Mouse (Mus musculus): ENCODE data around the gene Gphb5. TPM values are rescaled to one million over a fixed set of nuclear protein-coding genes. Genes with fewer than 3 reads are reported as not detected.

Gene Gphb5
- not detected in 2 replicates for polyA plus RNA-seq (2014; fragmentation: Nextera tagmentation; extraction: Ambion mirVana)

GRCm38 (mm10) chr12:75416681-75417080 is at the start of gene Gphb5:
Gphb5 (minus strand) TSS chr12:75416781.
- H3K36me3 ChIP-seq (replicated peaks; ENCODE audit: control insufficient read depth, insufficient read depth, low read depth, low read length) = no peaks in the 10 kb centered on the region
- no peak within 1 kb of the TSS for H3K4me3 ChIP-seq (ENCODE audit: low read depth, low read length)
- H3K27me3 ChIP-seq (ENCODE audit: control insufficient read depth, insufficient read depth, low read length) = no peaks in the 10 kb centered on the region
- no peak within 1 kb of the TSS for H3K9ac ChIP-seq (replicated peaks; ENCODE audit: low read length)
- H3K4me2 ChIP-seq (ENCODE audit: low read depth, low read length) = no peak within 1 kb of the TSS
- no peaks in the 10 kb centered on the region for H3K4me1 ChIP-seq (ENCODE audit: control insufficient read depth, insufficient read depth, low read length)
- WGBS = 84% methylated on average over 4 of the region's 4 CpGs
- no peak for ATAC-seq (replicated peaks; ENCODE audit: insufficient number of reproducible peaks, low FRiP score, low TSS enrichment, low read depth)
- H3K9me3 ChIP-seq (replicated peaks; ENCODE audit: control insufficient read depth, low read length) = no peaks in the 10 kb centered on the region
- DNase-seq (ENCODE audit: low spot score) = no peak
- H3K27ac ChIP-seq (replicated peaks; ENCODE audit: low read depth, low read length) = no peak within 1 kb of the TSS

- no peak for ATAC-seq (replicated peaks; ENCODE audit: insufficient number of reproducible peaks, low FRiP score, low TSS enrichment, low read depth)
- Histone ChIP-seq H3K27ac (replicated peaks; ENCODE audit: low read depth, low read length) (no peak overlapping the region), H3K9me3 (replicated peaks; ENCODE audit: control insufficient read depth, low read length) (no peaks in the 10 kb centered on the region), H3K4me2 (ENCODE audit: low read depth, low read length) (no peak overlapping the region), H3K36me3 (replicated peaks; ENCODE audit: control insufficient read depth, insufficient read depth, low read depth, low read length) (no peaks in the 10 kb centered on the region), H3K27me3 (ENCODE audit: control insufficient read depth, insufficient read depth, low read length) (no peaks in the 10 kb centered on the region), H3K9ac (replicated peaks; ENCODE audit: low read length) (no peak overlapping the region), H3K4me3 (ENCODE audit: low read depth, low read length) (no peak overlapping the region), H3K4me1 (ENCODE audit: control insufficient read depth, insufficient read depth, low read length) (no peaks in the 10 kb centered on the region)
- no peak for DNase-seq (ENCODE audit: low spot score)
- WGBS = 90% methylated on average over 7 of the region's 7 CpGs
Observed at GRCm38 (mm10) chr12:75466206-75466605, 49.6 kb upstream of the Gphb5 start.

- no peaks in the 10 kb centered on the region for H3K4me1 ChIP-seq (ENCODE audit: control insufficient read depth, insufficient read depth, low read length)
- H3K27ac ChIP-seq (replicated peaks; ENCODE audit: low read depth, low read length) = no peak overlapping the region
- H3K9ac ChIP-seq (replicated peaks; ENCODE audit: low read length) = no peak overlapping the region
- WGBS = 78% methylated on average over 9 of the region's 9 CpGs
- H3K36me3 ChIP-seq (replicated peaks; ENCODE audit: control insufficient read depth, insufficient read depth, low read depth, low read length) = peaks cover 11% of the 10 kb centered on the region
- ATAC-seq (replicated peaks; ENCODE audit: insufficient number of reproducible peaks, low FRiP score, low TSS enrichment, low read depth) (no peak), DNase-seq (ENCODE audit: low spot score) (peak; percentile 50)
- H3K9me3 ChIP-seq (replicated peaks; ENCODE audit: control insufficient read depth, low read length) = no peaks in the 10 kb centered on the region
- H3K27me3 ChIP-seq (ENCODE audit: control insufficient read depth, insufficient read depth, low read length) = no peaks in the 10 kb centered on the region
- H3K4me3 ChIP-seq (ENCODE audit: low read depth, low read length) = no peak overlapping the region
- no peak overlapping the region for H3K4me2 ChIP-seq (ENCODE audit: low read depth, low read length)
Observed at GRCm38 (mm10) chr12:75464016-75464769, 47.6 kb upstream of the Gphb5 start.

GRCm38 (mm10) chr12:75460561-75460960 is 44.0 kb upstream of the Gphb5 start:
- ATAC-seq (replicated peaks; ENCODE audit: insufficient number of reproducible peaks, low FRiP score, low TSS enrichment, low read depth) (no peak), DNase-seq (ENCODE audit: low spot score) (no peak)
- Histone ChIP-seq H3K27ac (replicated peaks; ENCODE audit: low read depth, low read length) (no peak overlapping the region), H3K9me3 (replicated peaks; ENCODE audit: control insufficient read depth, low read length) (no peaks in the 10 kb centered on the region), H3K4me1 (ENCODE audit: control insufficient read depth, insufficient read depth, low read length) (no peaks in the 10 kb centered on the region), H3K27me3 (ENCODE audit: control insufficient read depth, insufficient read depth, low read length) (no peaks in the 10 kb centered on the region), H3K4me2 (ENCODE audit: low read depth, low read length) (no peak overlapping the region), H3K4me3 (ENCODE audit: low read depth, low read length) (no peak overlapping the region), H3K36me3 (replicated peaks; ENCODE audit: control insufficient read depth, insufficient read depth, low read depth, low read length) (peaks cover 11% of the 10 kb centered on the region), H3K9ac (replicated peaks; ENCODE audit: low read length) (no peak overlapping the region)
- 91% methylated on average over 5 of the region's 5 CpGs for WGBS

GRCm38 (mm10) chr12:75459656-75460055 is 43.1 kb upstream of the Gphb5 start:
- no peak overlapping the region for H3K27ac ChIP-seq (replicated peaks; ENCODE audit: low read depth, low read length)
- H3K4me2 ChIP-seq (ENCODE audit: low read depth, low read length) = no peak overlapping the region
- no peaks in the 10 kb centered on the region for H3K4me1 ChIP-seq (ENCODE audit: control insufficient read depth, insufficient read depth, low read length)
- no peak overlapping the region for H3K4me3 ChIP-seq (ENCODE audit: low read depth, low read length)
- DNase-seq (ENCODE audit: low spot score) = no peak
- no peaks in the 10 kb centered on the region for H3K27me3 ChIP-seq (ENCODE audit: control insufficient read depth, insufficient read depth, low read length)
- no peak for ATAC-seq (replicated peaks; ENCODE audit: insufficient number of reproducible peaks, low FRiP score, low TSS enrichment, low read depth)
- H3K36me3 ChIP-seq (replicated peaks; ENCODE audit: control insufficient read depth, insufficient read depth, low read depth, low read length) = peaks cover 11% of the 10 kb centered on the region
- WGBS = 87% methylated on average over 5 of the region's 5 CpGs
- H3K9me3 ChIP-seq (replicated peaks; ENCODE audit: control insufficient read depth, low read length) = no peaks in the 10 kb centered on the region
- H3K9ac ChIP-seq (replicated peaks; ENCODE audit: low read length) = no peak overlapping the region

- no peak overlapping the region for H3K4me3 ChIP-seq (ENCODE audit: low read depth, low read length)
- DNase-seq (ENCODE audit: low spot score) = no peak
- no peaks in the 10 kb centered on the region; the same call in none of the 2 replicates for H3K36me3 ChIP-seq (replicated peaks; ENCODE audit: control insufficient read depth, insufficient read depth, low read depth, low read length)
- WGBS = 98% methylated on average over 6 of the region's 6 CpGs
- H3K4me1 ChIP-seq (ENCODE audit: control insufficient read depth, insufficient read depth, low read length) = no peaks in the 10 kb centered on the region
- no peaks in the 10 kb centered on the region for H3K27me3 ChIP-seq (ENCODE audit: control insufficient read depth, insufficient read depth, low read length)
- H3K9ac ChIP-seq (replicated peaks; ENCODE audit: low read length) = no peak overlapping the region
- ATAC-seq (replicated peaks; ENCODE audit: insufficient number of reproducible peaks, low FRiP score, low TSS enrichment, low read depth) = no peak
- H3K27ac ChIP-seq (replicated peaks; ENCODE audit: low read depth, low read length) = no peak overlapping the region
- H3K4me2 ChIP-seq (ENCODE audit: low read depth, low read length) = no peak overlapping the region
- H3K9me3 ChIP-seq (replicated peaks; ENCODE audit: control insufficient read depth, low read length) = no peaks in the 10 kb centered on the region
Observed at GRCm38 (mm10) chr12:75453441-75453840, 36.9 kb upstream of the Gphb5 start.

GRCm38 (mm10) chr12:75453027-75453426 is 36.4 kb upstream of the Gphb5 start:
- WGBS = 76% methylated on average over 4 of the region's 4 CpGs
- no peak overlapping the region for H3K9ac ChIP-seq (replicated peaks; ENCODE audit: low read length)
- H3K4me1 ChIP-seq (ENCODE audit: control insufficient read depth, insufficient read depth, low read length) = no peaks in the 10 kb centered on the region
- H3K27me3 ChIP-seq (ENCODE audit: control insufficient read depth, insufficient read depth, low read length) = no peaks in the 10 kb centered on the region
- ATAC-seq (replicated peaks; ENCODE audit: insufficient number of reproducible peaks, low FRiP score, low TSS enrichment, low read depth) (no peak), DNase-seq (ENCODE audit: low spot score) (peak; percentile 17)
- H3K4me3 ChIP-seq (ENCODE audit: low read depth, low read length) = no peak overlapping the region
- H3K36me3 ChIP-seq (replicated peaks; ENCODE audit: control insufficient read depth, insufficient read depth, low read depth, low read length) = no peaks in the 10 kb centered on the region; the same call in 1 of the 2 replicates
- no peak overlapping the region for H3K4me2 ChIP-seq (ENCODE audit: low read depth, low read length)
- no peak overlapping the region for H3K27ac ChIP-seq (replicated peaks; ENCODE audit: low read depth, low read length)
- no peaks in the 10 kb centered on the region for H3K9me3 ChIP-seq (replicated peaks; ENCODE audit: control insufficient read depth, low read length)

- Histone ChIP-seq H3K4me2 (ENCODE audit: low read depth, low read length) (no peak overlapping the region), H3K4me1 (ENCODE audit: control insufficient read depth, insufficient read depth, low read length) (no peaks in the 10 kb centered on the region), H3K9ac (replicated peaks; ENCODE audit: low read length) (no peak overlapping the region), H3K27ac (replicated peaks; ENCODE audit: low read depth, low read length) (no peak overlapping the region), H3K36me3 (replicated peaks; ENCODE audit: control insufficient read depth, insufficient read depth, low read depth, low read length) (no peaks in the 10 kb centered on the region; the same call in 1 of the 2 replicates), H3K27me3 (ENCODE audit: control insufficient read depth, insufficient read depth, low read length) (no peaks in the 10 kb centered on the region), H3K9me3 (replicated peaks; ENCODE audit: control insufficient read depth, low read length) (no peaks in the 10 kb centered on the region), H3K4me3 (ENCODE audit: low read depth, low read length) (no peak overlapping the region)
- ATAC-seq (replicated peaks; ENCODE audit: insufficient number of reproducible peaks, low FRiP score, low TSS enrichment, low read depth) (no peak), DNase-seq (ENCODE audit: low spot score) (no peak)
- 92% methylated on average over 8 of the region's 8 CpGs for WGBS
Observed at GRCm38 (mm10) chr12:75450592-75450991, 34.0 kb upstream of the Gphb5 start.
